Mouse (Mus musculus): ENCODE measurements around the gene Cdk5r2.

DNA sequence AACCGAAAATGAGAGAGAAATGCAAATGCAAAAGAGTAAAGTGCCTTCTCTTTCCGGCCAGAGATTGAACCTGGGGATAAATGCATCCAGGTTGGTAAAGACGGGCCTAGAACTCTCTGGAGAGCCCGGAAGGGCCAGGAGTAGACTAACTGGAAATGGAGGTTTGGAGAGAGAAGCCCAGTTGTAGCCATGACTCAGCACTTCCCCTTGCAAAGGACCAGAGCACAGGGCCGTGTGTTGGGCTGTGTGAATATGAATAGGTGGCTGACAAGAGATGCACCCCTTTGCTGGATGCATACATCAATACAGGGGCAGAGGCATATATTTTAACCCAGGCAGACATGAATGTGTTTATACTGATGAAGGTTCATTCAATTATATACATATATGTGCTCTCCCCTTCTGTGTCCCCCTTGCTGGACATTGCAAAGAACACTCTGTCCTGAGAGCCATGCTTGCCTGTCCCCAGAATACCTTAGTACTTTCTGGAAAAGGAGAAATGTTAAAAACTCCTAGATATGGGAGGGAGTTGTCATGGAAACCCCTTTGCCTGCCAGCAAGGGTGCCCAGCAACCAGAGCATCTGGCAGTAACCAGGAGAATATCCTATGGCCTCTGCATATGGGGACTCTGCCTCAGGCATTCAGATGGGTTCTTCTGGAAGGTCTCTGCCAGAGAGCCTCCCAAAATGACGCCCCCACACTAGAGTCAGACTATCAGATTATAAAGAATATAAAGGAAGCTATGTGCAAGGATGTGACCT lies 4.7 kb downstream of the Cdk5r2 start:
- TF ChIP-seq CTCF (IDR thresholded peaks at IDR 0.05; ENCODE audit: low read depth, low read length) (no peak), EP300 (IDR thresholded peaks at IDR 0.05; ENCODE audit: insufficient read depth, low read depth, low read length) (no peak), POLR2A (IDR thresholded peaks at IDR 0.05; ENCODE audit: insufficient read depth, low read length) (no peak)
